Mouse (Mus musculus): ENCODE measurements around the gene Rerg.
A peak's percentile ranks its signal among the peaks of the same experiment; 100 is the strongest.

Gene Rerg

GRCm38 (mm10) chr6:137170226-137170625 lies at the start of gene Rerg:
Rerg (minus strand) TSS chr6:137170497.
- DNase-seq, result no peak

GRCm38 (mm10) chr6:137217841-137218463 lies 47.7 kb upstream of the Rerg start:
- peak; percentile 52 for DNase-seq

GRCm38 (mm10) chr6:137211441-137211840 lies 41.1 kb upstream of the Rerg start:
- DNase-seq, result no peak

GRCm38 (mm10) chr6:137210991-137211390 lies 40.7 kb upstream of the Rerg start:
- peak; percentile 75 for DNase-seq

- DNase-seq, result peak; percentile 94
Measured at GRCm38 (mm10) chr6:137209992-137210391, 39.7 kb upstream of the Rerg start.

GRCm38 (mm10) chr6:137207126-137207525 lies 36.8 kb upstream of the Rerg start:
- DNase-seq, result peak; percentile 53

- DNase-seq, result peak; percentile 58
Measured at GRCm38 (mm10) chr6:137205662-137206400, 35.5 kb upstream of the Rerg start.

GRCm38 (mm10) chr6:137202661-137203060 lies 32.4 kb upstream of the Rerg start:
- DNase-seq, result peak; percentile 56

GRCm38 (mm10) chr6:137201578-137201977 lies 31.3 kb upstream of the Rerg start:
- DNase-seq, result peak; percentile 55

- peak; percentile 27 for DNase-seq
Measured at GRCm38 (mm10) chr6:137201166-137201565, 30.9 kb upstream of the Rerg start.

- peak; percentile 1 for DNase-seq
Measured at GRCm38 (mm10) chr6:137192063-137192462, 21.8 kb upstream of the Rerg start.

- DNase-seq, result peak; percentile 83
Measured at GRCm38 (mm10) chr6:137191026-137191425, 20.7 kb upstream of the Rerg start.

- DNase-seq, result peak; percentile 54
Measured at GRCm38 (mm10) chr6:137190577-137190976, 20.3 kb upstream of the Rerg start.

- peak; percentile 55 for DNase-seq
Measured at GRCm38 (mm10) chr6:137188375-137188926, 18.2 kb upstream of the Rerg start.

- DNase-seq, result no peak
Measured at GRCm38 (mm10) chr6:137187426-137187825, 17.1 kb upstream of the Rerg start.

GRCm38 (mm10) chr6:137180636-137181035 lies 10.3 kb upstream of the Rerg start:
- peak; percentile 30 for DNase-seq

GRCm38 (mm10) chr6:137180115-137180514 lies 9.8 kb upstream of the Rerg start:
- DNase-seq, result peak; percentile 46

GRCm38 (mm10) chr6:137179026-137179425 lies 8.7 kb upstream of the Rerg start:
- DNase-seq, result peak; percentile 74

- DNase-seq, result peak; percentile 83
Measured at GRCm38 (mm10) chr6:137170646-137171045, 349 bp upstream of the Rerg start.

- DNase-seq, result peak; percentile 96
Measured at GRCm38 (mm10) chr6:137169171-137169968, 927 bp downstream of the Rerg start.

- DNase-seq, result peak; percentile 70
Measured at GRCm38 (mm10) chr6:137166843-137167242, 3.5 kb downstream of the Rerg start.

GRCm38 (mm10) chr6:137163571-137163970 lies 6.7 kb downstream of the Rerg start:
- peak; percentile 89 for DNase-seq

GRCm38 (mm10) chr6:137163061-137163460 lies 7.2 kb downstream of the Rerg start:
- DNase-seq, result peak; percentile 46

All from heart, adult 11 months (tissue).